Mouse (Mus musculus): Measurements from ENCODE around the gene Slc7a7. TPM values are rescaled to one million over a fixed set of nuclear protein-coding genes. Genes with fewer than 3 reads are reported as not detected.
A peak's percentile ranks its signal among the peaks of the same experiment; 100 is the strongest.

The Slc7a7 gene
- polyA plus RNA-seq, 1 experiment, result 341 TPM

DNA sequence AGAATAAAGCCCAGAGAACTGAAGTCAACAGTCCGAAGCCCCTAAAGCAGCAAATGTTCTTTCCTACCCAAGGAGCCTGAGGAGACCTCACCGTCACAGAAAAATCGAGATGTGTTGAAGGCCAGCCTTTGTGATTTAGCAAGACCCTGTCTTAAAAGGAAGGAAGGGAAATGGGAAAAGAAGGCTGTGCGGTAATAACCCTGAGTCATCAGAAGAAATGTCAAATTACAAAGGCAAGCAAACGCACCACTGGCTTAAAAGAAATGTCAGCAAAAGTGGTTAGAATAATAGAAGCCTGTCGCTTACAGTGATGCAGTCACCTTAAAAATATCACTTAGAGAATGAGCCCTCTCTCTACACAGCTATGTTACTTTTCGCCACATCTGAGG lies 19.1 kb downstream of the Slc7a7 start:
- no peak overlapping the region for H3K4me3 ChIP-seq (ENCODE audit: low read depth, low read length)
- H3K36me3 ChIP-seq (ENCODE audit: control insufficient read depth, insufficient read depth, low read length), result peaks cover 37% of the 10 kb centered on the region
- WGBS, result 76% methylated on average over 7 of the region's 7 CpGs
- no peak for TF ChIP-seq POLR2A (IDR thresholded peaks at IDR 0.05; ENCODE audit: low read depth, low read length)
- no peak for TF ChIP-seq CTCF (IDR thresholded peaks at IDR 0.05; ENCODE audit: extremely low read depth, insufficient read length, insufficient replicate concordance, low read depth, low read length)
- H3K27me3 ChIP-seq (ENCODE audit: control insufficient read depth, insufficient read depth, low read length), result no peaks in the 10 kb centered on the region
- H3K4me1 ChIP-seq (ENCODE audit: control insufficient read depth, insufficient read depth, insufficient read length, low read length), result peaks cover 14% of the 10 kb centered on the region; the same call in 1 of the 2 replicates
- no peak overlapping the region for H3K27ac ChIP-seq (ENCODE audit: insufficient read depth, low read depth, low read length)

DNA sequence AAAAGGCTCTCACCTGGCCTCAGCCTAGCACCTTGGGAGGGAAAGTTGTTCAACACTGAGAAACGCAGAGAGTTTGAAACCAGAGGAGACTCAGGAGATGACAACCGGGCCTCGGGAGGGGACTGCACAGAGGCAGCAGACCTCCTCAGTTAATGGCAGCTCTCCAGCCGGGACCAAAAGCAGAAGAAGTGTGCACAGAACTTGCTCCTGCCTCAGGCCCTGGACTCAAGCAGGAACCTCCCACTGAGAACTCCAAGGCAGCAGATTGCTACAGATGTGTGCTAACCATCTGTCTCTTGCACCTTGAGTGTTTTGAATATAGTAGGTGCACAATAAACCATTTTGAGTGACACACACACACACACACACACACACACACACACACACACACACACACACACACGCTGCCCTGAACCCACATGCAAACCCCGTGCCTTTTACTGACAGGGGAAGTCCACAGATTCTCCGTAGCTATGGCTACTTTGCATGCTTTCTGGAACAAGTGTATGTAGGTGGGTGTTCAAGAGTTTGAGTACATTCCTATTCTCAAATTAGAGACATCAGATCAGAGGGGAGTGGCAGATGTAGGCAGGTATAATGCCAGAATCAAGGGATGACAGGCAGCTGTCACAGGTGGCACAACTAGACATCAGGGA lies 19.6 kb downstream of the Slc7a7 start:
- no peaks in the 10 kb centered on the region for H3K27me3 ChIP-seq (ENCODE audit: control insufficient read depth, insufficient read depth, low read length)
- H3K4me1 ChIP-seq (ENCODE audit: control insufficient read depth, insufficient read depth, insufficient read length, low read length), result peaks cover 11% of the 10 kb centered on the region; the same call in 1 of the 2 replicates
- TF ChIP-seq CTCF (IDR thresholded peaks at IDR 0.05; ENCODE audit: extremely low read depth, insufficient read length, insufficient replicate concordance, low read depth, low read length), result no peak
- TF ChIP-seq POLR2A (IDR thresholded peaks at IDR 0.05; ENCODE audit: low read depth, low read length), result no peak
- WGBS, result 87% methylated on average over 7 of the region's 7 CpGs
- peaks cover 33% of the 10 kb centered on the region for H3K36me3 ChIP-seq (ENCODE audit: control insufficient read depth, insufficient read depth, low read length)
- H3K27ac ChIP-seq (ENCODE audit: insufficient read depth, low read depth, low read length), result no peak overlapping the region
- no peak overlapping the region for H3K4me3 ChIP-seq (ENCODE audit: low read depth, low read length)

DNA sequence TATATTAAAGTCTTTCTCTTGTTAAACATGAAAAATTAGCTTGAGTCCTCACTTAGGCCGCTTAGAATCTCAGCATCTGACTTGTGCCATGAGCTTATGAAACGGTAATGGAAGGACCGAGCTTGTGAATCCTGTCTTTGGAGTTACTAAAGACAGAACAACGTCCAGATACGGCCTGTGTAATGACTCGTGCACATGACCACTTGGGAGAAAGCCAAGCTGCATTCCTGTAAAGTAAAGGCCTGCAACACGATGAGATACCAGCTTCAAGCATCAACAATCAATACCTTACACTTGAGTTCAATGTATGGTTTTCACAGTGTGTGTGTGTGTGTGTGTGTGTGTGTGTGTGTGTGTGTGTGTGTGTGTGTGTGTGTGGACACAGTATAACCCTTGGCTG lies 20.9 kb downstream of the Slc7a7 start:
- Histone ChIP-seq H3K27ac (ENCODE audit: insufficient read depth, low read depth, low read length) (no peak overlapping the region), H3K4me3 (ENCODE audit: low read depth, low read length) (no peak overlapping the region), H3K36me3 (ENCODE audit: control insufficient read depth, insufficient read depth, low read length) (peaks cover 38% of the 10 kb centered on the region), H3K4me1 (ENCODE audit: control insufficient read depth, insufficient read depth, insufficient read length, low read length) (peaks cover 12% of the 10 kb centered on the region; the same call in 1 of the 2 replicates), H3K27me3 (ENCODE audit: control insufficient read depth, insufficient read depth, low read length) (no peaks in the 10 kb centered on the region)
- 49% methylated on average over 7 of the region's 7 CpGs for WGBS
- TF ChIP-seq POLR2A (IDR thresholded peaks at IDR 0.05; ENCODE audit: low read depth, low read length), result no peak

DNA sequence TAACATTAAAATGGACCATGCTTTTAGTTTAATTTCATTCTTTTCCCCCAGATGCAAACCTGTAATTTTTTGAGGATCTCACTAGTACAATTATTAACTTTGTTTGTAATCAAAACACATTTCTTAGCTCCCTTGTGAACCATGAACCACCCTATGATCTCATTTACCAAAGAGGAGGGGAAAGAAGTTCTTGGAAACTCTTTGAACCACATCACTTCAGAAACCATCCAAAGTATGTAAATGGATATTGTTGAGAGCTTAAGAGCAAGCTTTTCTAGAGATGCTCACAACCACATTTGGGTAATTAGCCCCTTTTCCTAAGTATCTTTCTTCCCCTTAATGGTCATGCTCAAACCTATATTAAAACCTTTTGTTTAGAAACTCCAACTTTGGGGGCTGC lies 23.3 kb downstream of the Slc7a7 start:
- Histone ChIP-seq H3K4me1 (ENCODE audit: control insufficient read depth, insufficient read depth, insufficient read length, low read length) (peaks cover 9% of the 10 kb centered on the region; the same call in 1 of the 2 replicates), H3K27me3 (ENCODE audit: control insufficient read depth, insufficient read depth, low read length) (no peaks in the 10 kb centered on the region), H3K27ac (ENCODE audit: insufficient read depth, low read depth, low read length) (no peak overlapping the region), H3K36me3 (ENCODE audit: control insufficient read depth, insufficient read depth, low read length) (peaks cover 40% of the 10 kb centered on the region), H3K4me3 (ENCODE audit: low read depth, low read length) (no peak overlapping the region)
- TF ChIP-seq POLR2A (IDR thresholded peaks at IDR 0.05; ENCODE audit: low read depth, low read length) (no peak), CTCF (IDR thresholded peaks at IDR 0.05; ENCODE audit: extremely low read depth, insufficient read length, insufficient replicate concordance, low read depth, low read length) (no peak)

DNA sequence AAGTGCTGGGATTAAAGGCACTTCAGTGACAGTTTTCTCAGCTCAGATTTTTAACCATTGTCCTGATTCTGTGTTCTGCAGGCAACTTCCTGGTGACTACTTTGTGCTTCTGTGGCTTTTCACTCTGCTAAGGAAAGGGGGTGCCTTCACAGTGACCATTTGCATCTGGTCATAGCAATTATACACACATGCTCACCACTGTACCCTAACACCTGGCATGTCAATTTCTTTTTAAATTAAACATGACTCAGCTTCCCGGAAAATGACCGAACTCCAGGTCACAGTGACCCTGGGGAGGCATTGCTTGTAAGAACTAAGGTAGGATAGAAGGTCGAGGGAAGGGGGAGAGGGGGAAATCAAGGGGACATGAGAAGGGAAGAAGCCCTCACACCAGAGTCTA lies 23.8 kb downstream of the Slc7a7 start:
- H3K4me3 ChIP-seq (ENCODE audit: low read depth, low read length), result no peak overlapping the region
- no peak overlapping the region for H3K27ac ChIP-seq (ENCODE audit: insufficient read depth, low read depth, low read length)
- 69% methylated on average over 3 of the region's 3 CpGs for WGBS
- TF ChIP-seq CTCF (IDR thresholded peaks at IDR 0.05; ENCODE audit: extremely low read depth, insufficient read length, insufficient replicate concordance, low read depth, low read length), result no peak
- TF ChIP-seq POLR2A (IDR thresholded peaks at IDR 0.05; ENCODE audit: low read depth, low read length), result no peak
- peaks cover 42% of the 10 kb centered on the region for H3K36me3 ChIP-seq (ENCODE audit: control insufficient read depth, insufficient read depth, low read length)
- H3K4me1 ChIP-seq (ENCODE audit: control insufficient read depth, insufficient read depth, insufficient read length, low read length), result peaks cover 9% of the 10 kb centered on the region; the same call in 1 of the 2 replicates
- H3K27me3 ChIP-seq (ENCODE audit: control insufficient read depth, insufficient read depth, low read length), result no peaks in the 10 kb centered on the region

DNA sequence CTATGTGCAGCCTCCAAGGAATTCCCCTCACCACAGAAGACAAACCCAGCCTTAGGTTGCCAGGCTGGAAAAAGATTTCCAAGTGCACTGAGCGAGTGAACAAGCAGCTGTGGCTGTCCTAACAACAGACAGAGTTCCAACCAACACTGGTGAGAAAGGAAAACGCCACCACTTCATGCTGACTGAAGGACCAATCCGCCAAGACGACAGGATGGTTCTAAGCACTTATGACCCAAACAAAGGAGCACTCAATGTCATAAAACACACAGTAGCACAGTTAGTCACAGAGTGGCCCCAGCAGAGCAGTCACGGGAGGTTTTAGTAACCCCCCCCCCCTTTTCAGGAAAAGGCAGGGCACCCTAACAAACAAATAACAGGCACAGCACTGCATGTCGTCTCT lies 26.7 kb downstream of the Slc7a7 start:
- 59% methylated on average over 6 of the region's 6 CpGs for WGBS
- Histone ChIP-seq H3K4me1 (ENCODE audit: control insufficient read depth, insufficient read depth, insufficient read length, low read length) (peaks cover 22% of the 10 kb centered on the region), H3K36me3 (ENCODE audit: control insufficient read depth, insufficient read depth, low read length) (peaks cover 25% of the 10 kb centered on the region), H3K27ac (ENCODE audit: insufficient read depth, low read depth, low read length) (no peak overlapping the region), H3K4me3 (ENCODE audit: low read depth, low read length) (no peak overlapping the region), H3K27me3 (ENCODE audit: control insufficient read depth, insufficient read depth, low read length) (no peaks in the 10 kb centered on the region)
- TF ChIP-seq CTCF (IDR thresholded peaks at IDR 0.05; ENCODE audit: extremely low read depth, insufficient read length, insufficient replicate concordance, low read depth, low read length), result no peak
- no peak for TF ChIP-seq POLR2A (IDR thresholded peaks at IDR 0.05; ENCODE audit: low read depth, low read length)

DNA sequence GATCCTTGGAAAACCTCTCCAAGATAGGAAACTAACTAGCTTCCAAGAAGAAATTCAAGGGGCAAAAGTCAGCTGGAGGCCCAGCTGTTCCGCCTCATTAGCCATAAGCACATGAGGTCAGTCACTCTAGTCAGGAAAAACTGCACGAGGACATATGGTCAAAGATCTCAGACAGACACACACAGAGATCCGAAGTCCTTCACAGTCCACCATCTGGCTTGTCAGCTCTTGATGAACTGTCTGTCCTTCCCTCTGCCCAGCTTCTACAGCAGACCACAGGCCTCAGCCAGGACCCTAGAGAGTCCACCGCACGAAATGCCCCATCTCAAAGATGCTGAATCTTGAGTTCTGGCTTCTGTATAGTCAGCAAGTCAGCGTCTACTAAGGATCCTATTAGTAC lies 30.0 kb downstream of the Slc7a7 start:
- Histone ChIP-seq H3K27ac (ENCODE audit: insufficient read depth, low read depth, low read length) (peak overlapping the region; percentile 91), H3K36me3 (ENCODE audit: control insufficient read depth, insufficient read depth, low read length) (peaks cover 12% of the 10 kb centered on the region), H3K27me3 (ENCODE audit: control insufficient read depth, insufficient read depth, low read length) (no peaks in the 10 kb centered on the region), H3K4me1 (ENCODE audit: control insufficient read depth, insufficient read depth, insufficient read length, low read length) (peaks cover 33% of the 10 kb centered on the region), H3K4me3 (ENCODE audit: low read depth, low read length) (no peak overlapping the region)
- WGBS, result 49% methylated on average over 6 of the region's 6 CpGs
- TF ChIP-seq POLR2A (IDR thresholded peaks at IDR 0.05; ENCODE audit: low read depth, low read length), result no peak
- TF ChIP-seq CTCF (IDR thresholded peaks at IDR 0.05; ENCODE audit: extremely low read depth, insufficient read length, insufficient replicate concordance, low read depth, low read length), result no peak

Measured in small intestine, adult 2 months (tissue).